Mouse (Mus musculus) ES-Bruce4 (cell line): ENCODE data around the gene Sh3gl1.

Source experiments
- CTCF ChIP-seq: IDR thresholded peaks from one replicate; pipeline ENCODE4 v1.8.1; 2011; ENCODE audit warnings: low read depth, low read length
- EP300 ChIP-seq: IDR thresholded peaks from 2 replicates; pipeline ENCODE4 v1.6.1; 2011; ENCODE audit warnings: low read depth, low read length; ENCODE audit not compliant: insufficient read depth
- POLR2A ChIP-seq: IDR thresholded peaks from one replicate; pipeline ENCODE4 v1.8.1; 2011; ENCODE audit warnings: low read length; ENCODE audit not compliant: insufficient read depth

DNA sequence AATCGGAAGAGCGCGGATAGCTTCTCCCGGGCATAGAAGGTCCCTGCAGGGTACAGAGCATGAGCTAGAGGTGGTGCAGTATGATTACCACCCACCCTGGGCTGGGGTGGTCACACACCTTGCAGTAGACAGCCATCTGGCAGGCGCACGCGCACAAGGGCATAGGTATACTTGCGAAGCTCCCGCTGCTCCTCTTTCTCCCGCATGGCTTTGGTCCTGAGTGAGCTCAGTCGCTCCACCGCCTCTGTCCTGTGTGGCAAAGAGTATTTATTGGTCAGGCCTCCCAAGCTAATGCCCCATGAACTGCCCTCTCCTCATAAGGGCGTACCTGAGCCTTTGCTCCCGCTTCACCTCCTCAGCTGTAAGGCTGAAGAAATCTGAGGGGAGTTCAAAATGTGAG, 32.6 kb upstream of the Sh3gl1 start:
- TF ChIP-seq CTCF (no peak), POLR2A (no peak), EP300 (no peak)
